Mouse (Mus musculus): ENCODE results near the gene Zfp184. TPM values are rescaled to one million over a fixed set of nuclear protein-coding genes. Genes with fewer than 3 reads are reported as not detected.
A peak's percentile ranks its signal among the peaks of the same experiment; 100 is the strongest.

Zfp184 gene
- polyA plus RNA-seq, 1 experiment from 2014 or later, result 6.7 TPM

DNA sequence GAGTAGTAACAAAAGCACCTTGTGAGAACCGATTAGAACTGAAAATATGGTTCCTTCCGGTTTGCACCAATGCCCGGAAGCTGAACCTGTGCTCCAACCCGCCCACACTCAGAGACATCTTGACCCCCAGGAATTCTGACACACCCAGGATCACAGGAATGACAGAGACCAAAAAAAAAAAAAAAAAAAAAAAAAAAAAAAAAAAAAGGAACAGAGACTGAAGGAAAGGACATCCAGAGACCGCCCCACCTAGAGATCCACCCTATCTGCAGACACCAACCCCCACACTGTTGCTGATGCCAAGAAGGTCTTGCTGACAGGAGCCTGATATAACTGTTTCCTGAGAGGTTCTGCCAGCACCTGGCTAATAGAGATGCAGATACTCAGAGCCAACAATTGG, 47.7 kb downstream of the Zfp184 start:
- Histone ChIP-seq H3K27ac (ENCODE audit: low read depth, low read length) (no peak overlapping the region), H3K9me3 (replicated peaks; ENCODE audit: control insufficient read depth, low read length) (0 out of 2 replicates have a peak, but pooled peaks cover 3% of the 10 kb centered on the region), H3K27me3 (ENCODE audit: control insufficient read depth, insufficient read depth, low read length) (peaks cover 7% of the 10 kb centered on the region), H3K36me3 (ENCODE audit: control insufficient read depth, insufficient read depth, low read length) (no peaks in the 10 kb centered on the region), H3K4me3 (ENCODE audit: low read depth, low read length) (no peak overlapping the region), H3K4me2 (no peak overlapping the region), H3K9ac (ENCODE audit: low read depth, low read length) (no peak overlapping the region), H3K4me1 (ENCODE audit: control insufficient read depth, insufficient read depth, low read length) (no peaks in the 10 kb centered on the region)
- ATAC-seq (replicated peaks; ENCODE audit: insufficient number of reproducible peaks, low FRiP score, low TSS enrichment), result no peak
- WGBS (ENCODE audit: insufficient replicate concordance), result 76% methylated on average over 5 of the region's 5 CpGs

GRCm38 (mm10) chr13:21993957-21994738, 49.3 kb downstream of the Zfp184 start:
- peak overlapping the region; percentile 26 for H3K4me3 ChIP-seq (ENCODE audit: low read depth, low read length)
- ATAC-seq (replicated peaks; ENCODE audit: insufficient number of reproducible peaks, low FRiP score, low TSS enrichment), result no peak
- H3K9ac ChIP-seq (ENCODE audit: low read depth, low read length), result no peak overlapping the region
- under 1% methylated on average over 22 of the region's 22 CpGs for WGBS (ENCODE audit: insufficient replicate concordance)
- H3K4me1 ChIP-seq (ENCODE audit: control insufficient read depth, insufficient read depth, low read length), result no peaks in the 10 kb centered on the region
- no peaks in the 10 kb centered on the region for H3K36me3 ChIP-seq (ENCODE audit: control insufficient read depth, insufficient read depth, low read length)
- H3K27me3 ChIP-seq (ENCODE audit: control insufficient read depth, insufficient read depth, low read length), result peaks cover 22% of the 10 kb centered on the region
- H3K9me3 ChIP-seq (replicated peaks; ENCODE audit: control insufficient read depth, low read length), result 0 out of 2 replicates have a peak, but pooled peaks cover 3% of the 10 kb centered on the region
- no peak overlapping the region for H3K27ac ChIP-seq (ENCODE audit: low read depth, low read length)
- peak overlapping the region; percentile 79 for H3K4me2 ChIP-seq

DNA sequence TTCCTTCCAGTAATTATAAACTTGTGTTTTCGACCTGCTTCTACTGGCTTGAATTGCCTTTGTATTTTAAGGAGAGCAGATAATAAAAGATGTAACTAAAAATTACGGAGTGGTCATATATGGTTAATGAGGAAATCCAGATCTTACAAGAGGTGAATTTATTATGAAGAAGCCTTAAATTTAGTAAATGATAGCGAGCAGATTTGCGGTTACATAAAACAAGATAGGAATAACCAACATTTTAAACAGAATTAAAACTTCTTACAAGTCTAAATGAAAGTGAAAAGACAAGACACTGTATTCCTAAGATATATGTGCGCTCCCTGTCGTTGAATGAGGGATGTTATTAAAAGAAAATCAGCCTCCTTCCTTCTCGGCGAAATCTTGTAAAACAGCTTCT, 50.0 kb downstream of the Zfp184 start:
- Histone ChIP-seq H3K9ac (ENCODE audit: low read depth, low read length) (peak overlapping the region; percentile 43; the same call in 1 of the 2 replicates), H3K27me3 (ENCODE audit: control insufficient read depth, insufficient read depth, low read length) (peaks cover 30% of the 10 kb centered on the region), H3K9me3 (replicated peaks; ENCODE audit: control insufficient read depth, low read length) (0 out of 2 replicates have a peak, but pooled peaks cover 3% of the 10 kb centered on the region), H3K4me3 (ENCODE audit: low read depth, low read length) (peak overlapping the region; percentile 57), H3K36me3 (ENCODE audit: control insufficient read depth, insufficient read depth, low read length) (no peaks in the 10 kb centered on the region), H3K4me1 (ENCODE audit: control insufficient read depth, insufficient read depth, low read length) (no peaks in the 10 kb centered on the region), H3K4me2 (peak overlapping the region; percentile 79), H3K27ac (ENCODE audit: low read depth, low read length) (no peak overlapping the region)
- 3% methylated on average over 8 of the region's 8 CpGs for WGBS (ENCODE audit: insufficient replicate concordance)
- ATAC-seq (replicated peaks; ENCODE audit: insufficient number of reproducible peaks, low FRiP score, low TSS enrichment), result no peak

DNA sequence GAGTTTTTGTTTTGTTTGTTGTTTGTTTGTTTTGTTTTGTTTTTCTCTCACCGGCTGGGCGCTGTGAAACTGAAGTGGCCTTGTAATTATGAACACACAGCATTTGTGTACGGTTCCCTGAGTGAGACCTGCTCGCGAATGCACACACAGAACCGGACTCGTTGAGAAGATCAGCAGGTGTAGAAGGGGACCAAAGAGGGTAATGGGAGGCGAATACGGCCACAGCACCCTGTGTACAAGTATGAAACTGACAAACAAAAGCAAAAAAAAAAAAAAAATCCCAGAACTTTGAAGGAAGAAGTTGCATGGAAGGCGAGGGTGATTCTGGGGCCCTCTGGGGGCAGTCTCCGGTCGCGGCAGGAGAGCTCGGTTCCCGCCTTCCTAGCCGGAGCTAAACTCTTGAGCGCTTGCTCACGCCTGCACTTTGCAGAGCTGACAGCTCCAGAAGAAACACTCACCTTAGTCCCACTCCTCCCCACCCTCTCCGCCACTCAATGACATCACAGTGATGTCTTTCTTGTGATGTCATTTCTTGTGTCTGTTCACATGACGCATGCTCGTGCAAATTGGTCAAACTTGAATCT, 50.5 kb downstream of the Zfp184 start:
- Histone ChIP-seq H3K36me3 (ENCODE audit: control insufficient read depth, insufficient read depth, low read length) (no peaks in the 10 kb centered on the region), H3K4me3 (ENCODE audit: low read depth, low read length) (peak overlapping the region; percentile 57), H3K27ac (ENCODE audit: low read depth, low read length) (no peak overlapping the region), H3K27me3 (ENCODE audit: control insufficient read depth, insufficient read depth, low read length) (peaks cover 35% of the 10 kb centered on the region), H3K4me2 (peak overlapping the region; percentile 79), H3K4me1 (ENCODE audit: control insufficient read depth, insufficient read depth, low read length) (no peaks in the 10 kb centered on the region), H3K9me3 (replicated peaks; ENCODE audit: control insufficient read depth, low read length) (0 out of 2 replicates have a peak, but pooled peaks cover 3% of the 10 kb centered on the region), H3K9ac (ENCODE audit: low read depth, low read length) (peak overlapping the region; percentile 43; the same call in 1 of the 2 replicates)
- ATAC-seq (replicated peaks; ENCODE audit: insufficient number of reproducible peaks, low FRiP score, low TSS enrichment), result no peak; the same call in 1 of the 2 replicates
- WGBS (ENCODE audit: insufficient replicate concordance), result under 1% methylated on average over 21 of the region's 21 CpGs

DNA sequence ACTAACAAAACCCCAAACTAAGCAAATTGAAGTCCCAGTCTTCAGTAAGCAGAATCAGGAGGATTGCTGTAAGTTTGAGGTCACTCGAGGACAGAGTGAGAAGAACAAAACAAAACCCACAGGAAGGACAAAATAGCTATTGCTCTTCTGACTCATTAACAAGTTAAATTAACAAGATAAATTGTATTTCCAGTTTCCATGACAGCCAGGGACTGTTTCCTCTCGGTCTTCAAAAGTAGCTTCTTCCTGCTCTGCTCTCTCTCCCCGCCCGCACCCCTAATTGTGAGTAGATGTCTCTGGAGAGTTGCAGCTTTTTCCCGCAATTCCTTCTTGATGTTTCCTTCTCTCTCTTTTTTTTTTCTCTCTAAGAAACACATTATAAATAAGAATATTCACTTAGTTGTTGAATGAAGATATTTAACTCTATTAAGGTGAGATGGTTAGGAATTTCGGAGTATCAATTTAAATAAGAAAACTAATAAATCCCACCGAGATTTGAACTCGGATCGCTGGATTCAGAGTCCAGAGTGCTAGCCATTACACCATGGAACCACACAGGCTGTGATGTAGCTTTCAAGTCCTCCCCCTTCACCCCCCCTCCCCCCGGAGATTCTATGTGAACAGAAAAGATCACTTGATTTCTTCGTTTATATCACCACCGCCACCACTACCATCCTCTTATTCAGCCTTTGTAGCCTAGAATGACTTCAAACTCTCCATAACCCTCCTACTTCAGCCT, 51.4 kb downstream of the Zfp184 start:
- Histone ChIP-seq H3K4me1 (ENCODE audit: control insufficient read depth, insufficient read depth, low read length) (no peaks in the 10 kb centered on the region), H3K4me3 (ENCODE audit: low read depth, low read length) (peak overlapping the region; percentile 57), H3K27ac (ENCODE audit: low read depth, low read length) (no peak overlapping the region), H3K9ac (ENCODE audit: low read depth, low read length) (no peak overlapping the region), H3K4me2 (peak overlapping the region; percentile 79), H3K27me3 (ENCODE audit: control insufficient read depth, insufficient read depth, low read length) (peaks cover 43% of the 10 kb centered on the region), H3K36me3 (ENCODE audit: control insufficient read depth, insufficient read depth, low read length) (no peaks in the 10 kb centered on the region), H3K9me3 (replicated peaks; ENCODE audit: control insufficient read depth, low read length) (0 out of 2 replicates have a peak, but pooled peaks cover 2% of the 10 kb centered on the region)
- ATAC-seq (replicated peaks; ENCODE audit: insufficient number of reproducible peaks, low FRiP score, low TSS enrichment), result no peak
- 2% methylated on average over 12 of the region's 12 CpGs for WGBS (ENCODE audit: insufficient replicate concordance)

DNA sequence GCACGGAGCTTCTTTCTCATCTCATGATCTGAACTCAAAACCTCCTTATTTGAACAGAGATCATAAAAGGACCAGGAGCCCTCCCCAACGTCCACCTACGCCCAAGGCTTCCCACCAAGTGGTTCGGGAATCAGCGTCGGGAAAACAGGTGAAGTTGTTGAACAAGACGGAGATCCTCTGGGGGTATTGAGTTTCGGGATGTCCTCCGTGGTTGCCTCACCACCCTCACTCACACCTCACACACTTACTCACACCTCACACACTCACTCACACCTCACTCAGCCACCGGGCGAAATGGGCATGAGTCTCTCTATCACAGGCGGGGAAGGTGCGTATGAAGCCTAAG, 51.9 kb downstream of the Zfp184 start:
- WGBS (ENCODE audit: insufficient replicate concordance), result 1% methylated on average over 13 of the region's 13 CpGs
- ATAC-seq (replicated peaks; ENCODE audit: insufficient number of reproducible peaks, low FRiP score, low TSS enrichment), result no peak

DNA sequence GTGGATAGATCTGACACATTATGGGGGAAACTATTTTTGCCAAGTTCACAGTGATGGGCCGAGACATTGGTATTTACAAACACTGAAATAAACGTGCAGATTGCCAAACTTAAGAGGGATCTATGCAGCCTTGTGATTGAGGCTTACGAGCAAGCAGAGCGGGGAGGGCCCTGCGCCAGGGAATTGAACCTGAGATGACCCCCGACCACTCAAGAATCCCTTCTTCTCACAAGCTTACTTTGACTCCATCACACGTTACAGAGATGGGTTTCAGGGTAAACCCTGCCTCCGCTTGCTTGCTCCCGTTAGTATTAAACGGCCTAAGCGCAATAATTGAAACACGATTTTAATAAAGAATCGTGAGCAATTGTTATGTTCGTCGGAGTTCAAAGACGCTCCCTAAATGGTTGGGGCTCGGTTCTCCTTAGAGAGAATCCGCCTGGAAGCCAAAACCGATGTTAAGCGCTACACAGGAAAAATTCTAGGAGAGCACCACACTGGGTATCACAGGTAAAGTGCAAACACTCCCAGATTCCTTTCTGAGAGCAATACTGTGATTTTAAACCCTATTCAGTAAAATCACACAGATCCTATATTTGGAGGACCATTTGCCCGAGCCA, 52.4 kb downstream of the Zfp184 start:
- Histone ChIP-seq H3K4me2 (peak overlapping the region; percentile 79), H3K36me3 (ENCODE audit: control insufficient read depth, insufficient read depth, low read length) (no peaks in the 10 kb centered on the region), H3K27me3 (ENCODE audit: control insufficient read depth, insufficient read depth, low read length) (peaks cover 54% of the 10 kb centered on the region), H3K9me3 (replicated peaks; ENCODE audit: control insufficient read depth, low read length) (no peaks in the 10 kb centered on the region), H3K9ac (ENCODE audit: low read depth, low read length) (no peak overlapping the region), H3K4me3 (ENCODE audit: low read depth, low read length) (peak overlapping the region; percentile 47), H3K4me1 (ENCODE audit: control insufficient read depth, insufficient read depth, low read length) (no peaks in the 10 kb centered on the region), H3K27ac (ENCODE audit: low read depth, low read length) (no peak overlapping the region)
- ATAC-seq (replicated peaks; ENCODE audit: insufficient number of reproducible peaks, low FRiP score, low TSS enrichment), result no peak
- 2% methylated on average over 21 of the region's 21 CpGs for WGBS (ENCODE audit: insufficient replicate concordance)

More for the DNA sequence above, 51.9 kb downstream of the Zfp184 start:
- Histone ChIP-seq H3K4me3 (ENCODE audit: low read depth, low read length) (peak overlapping the region; percentile 47), H3K4me2 (peak overlapping the region; percentile 79), H3K27ac (ENCODE audit: low read depth, low read length) (no peak overlapping the region), H3K27me3 (ENCODE audit: control insufficient read depth, insufficient read depth, low read length) (peaks cover 49% of the 10 kb centered on the region), H3K9ac (ENCODE audit: low read depth, low read length) (no peak overlapping the region), H3K9me3 (replicated peaks; ENCODE audit: control insufficient read depth, low read length) (no peaks in the 10 kb centered on the region), H3K4me1 (ENCODE audit: control insufficient read depth, insufficient read depth, low read length) (no peaks in the 10 kb centered on the region), H3K36me3 (ENCODE audit: control insufficient read depth, insufficient read depth, low read length) (no peaks in the 10 kb centered on the region)

GRCm38 (mm10) chr13:21997821-21998220, 52.9 kb downstream of the Zfp184 start:
- H3K9me3 ChIP-seq (replicated peaks; ENCODE audit: control insufficient read depth, low read length), result no peaks in the 10 kb centered on the region
- peaks cover 59% of the 10 kb centered on the region for H3K27me3 ChIP-seq (ENCODE audit: control insufficient read depth, insufficient read depth, low read length)
- H3K4me3 ChIP-seq (ENCODE audit: low read depth, low read length), result peak overlapping the region; percentile 47
- no peaks in the 10 kb centered on the region for H3K36me3 ChIP-seq (ENCODE audit: control insufficient read depth, insufficient read depth, low read length)
- no peak for ATAC-seq (replicated peaks; ENCODE audit: insufficient number of reproducible peaks, low FRiP score, low TSS enrichment)
- H3K27ac ChIP-seq (ENCODE audit: low read depth, low read length), result no peak overlapping the region
- H3K9ac ChIP-seq (ENCODE audit: low read depth, low read length), result no peak overlapping the region
- H3K4me1 ChIP-seq (ENCODE audit: control insufficient read depth, insufficient read depth, low read length), result no peaks in the 10 kb centered on the region
- H3K4me2 ChIP-seq, result peak overlapping the region; percentile 79
- WGBS (ENCODE audit: insufficient replicate concordance), result 0% methylated on average over 4 of the region's 4 CpGs
